Mouse (Mus musculus) midbrain, embryonic 13.5 days (tissue): ENCODE measurements around the gene Chrna3. TPM values are rescaled to one million over a fixed set of nuclear protein-coding genes. Genes with fewer than 3 reads are reported as not detected.

Experiments
- ATAC-seq: fragments of 200-750 bp; cut with Nextera tagmentation; 2 replicates; pipeline ENCODE4 v1.8.0; 2017; ENCODE audit warnings: mild to moderate bottlenecking, moderate TSS enrichment, moderate library complexity
- H3K27ac ChIP-seq: fragments of 300-500 bp; sonication (generic); 2 replicates; pipeline ENCODE4 v1.5.1; 2015; ENCODE audit warnings: inconsistent platforms, mild to moderate bottlenecking, moderate library complexity
- H3K27me3 ChIP-seq: fragments of 300-500 bp; sonication (generic); 2 replicates; pipeline ENCODE4 v1.6.1; 2015; ENCODE audit warnings: mild to moderate bottlenecking, inconsistent platforms
- H3K36me3 ChIP-seq: fragments of 300-500 bp; sonication (generic); 2 replicates; pipeline ENCODE4 v1.6.1; 2015; ENCODE audit warnings: mild to moderate bottlenecking, inconsistent platforms
- H3K4me1 ChIP-seq: fragments of 300-500 bp; sonication (generic); replicated peaks from 2 replicates; pipeline ENCODE4 v1.6.1; 2015; ENCODE audit warnings: inconsistent platforms
- H3K4me2 ChIP-seq: fragments of 300-500 bp; sonication (generic); replicated peaks from 2 replicates; pipeline ENCODE4 v1.6.1; 2015; ENCODE audit warnings: moderate library complexity, mild to moderate bottlenecking, inconsistent platforms
- H3K4me3 ChIP-seq: fragments of 300-500 bp; sonication (generic); replicated peaks from 2 replicates; pipeline ENCODE4 v1.5.1; 2015; ENCODE audit warnings: mild to moderate bottlenecking, inconsistent platforms
- H3K9ac ChIP-seq: fragments of 300-500 bp; sonication (generic); replicated peaks from 2 replicates; pipeline ENCODE4 v1.6.1; 2015; ENCODE audit warnings: mild to moderate bottlenecking, inconsistent platforms
- H3K9me3 ChIP-seq: fragments of 300-500 bp; sonication (generic); 2 replicates; pipeline ENCODE4 v1.6.1; 2016; ENCODE audit warnings: mild to moderate bottlenecking, inconsistent platforms
- WGBS: fragments of 180-500 bp; shearing (Covaris S2); methylation state at CpG from one replicate; pipeline ENCODE4 v1.1.7; 2015; 5-methylcytosine and 5-hydroxymethylcytosine counted together
- polyA plus RNA-seq: library from polyadenylated mRNA; unstranded; fragments of >200 nt; fragmentation: Nextera tagmentation; extraction: Ambion mirVana; gene quantifications from 2 replicates; pipeline ENCODE4 v1.2.1, GENCODE M21; 2015

Gene Chrna3
- polyA plus RNA-seq, 1 experiment from 2014 or later = 11.5 TPM

- H3K4me2 ChIP-seq = no peak overlapping the region
- no peaks in the 10 kb centered on the region for H3K9me3 ChIP-seq
- H3K27ac ChIP-seq = no peak overlapping the region
- no peaks in the 10 kb centered on the region for H3K36me3 ChIP-seq
- 0 out of 2 replicates have a peak, but pooled peaks cover 3% of the 10 kb centered on the region for H3K27me3 ChIP-seq
- WGBS = 83% methylated on average over 8 of the region's 8 CpGs
- H3K4me1 ChIP-seq = peaks cover 10% of the 10 kb centered on the region; the same call in 1 of the 2 replicates
- H3K9ac ChIP-seq = no peak overlapping the region
- no peak for ATAC-seq
- H3K4me3 ChIP-seq = no peak overlapping the region
Measured at GRCm38 (mm10) chr9:55038948-55039347, 12.6 kb upstream of the Chrna3 start.

DNA sequence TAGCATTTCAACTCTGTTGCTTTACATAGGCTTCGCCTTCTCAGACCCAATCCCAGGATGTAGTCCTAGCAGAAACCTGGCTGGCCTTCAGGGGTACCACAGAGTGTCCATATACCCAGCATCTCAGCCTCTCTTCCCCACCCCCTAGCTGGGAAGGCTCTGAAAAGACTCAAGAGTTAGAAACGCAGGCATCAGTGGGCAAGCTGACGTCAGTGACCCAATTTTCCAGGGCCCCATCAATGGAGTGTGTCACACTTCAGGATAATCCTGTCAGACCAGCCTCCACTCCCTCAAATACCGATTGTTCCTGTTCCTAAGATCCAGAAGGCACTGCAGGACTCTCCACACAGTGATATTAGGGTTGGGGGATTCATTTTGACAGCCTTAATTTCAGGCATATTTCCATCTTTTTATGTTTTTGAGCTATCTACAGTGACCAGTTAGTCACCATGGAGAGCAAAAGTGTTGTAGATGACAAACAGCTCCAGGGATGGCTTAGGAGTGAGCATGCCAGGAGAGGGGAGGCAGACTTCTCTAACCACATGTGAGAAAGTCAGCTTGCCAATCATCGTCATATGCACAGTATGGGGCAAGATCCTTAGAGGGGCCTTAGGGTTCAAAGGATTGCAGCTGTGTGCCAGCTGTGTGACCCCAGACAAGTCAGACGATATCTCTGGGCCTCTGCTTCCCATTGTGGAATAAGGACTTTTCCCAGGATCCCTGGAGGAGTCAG lies 5.2 kb upstream of the Chrna3 start:
- Histone ChIP-seq H3K9ac (no peak overlapping the region), H3K36me3 (no peaks in the 10 kb centered on the region), H3K4me2 (no peak overlapping the region), H3K4me3 (no peak overlapping the region), H3K27me3 (peaks cover 16% of the 10 kb centered on the region), H3K4me1 (peaks cover 20% of the 10 kb centered on the region), H3K27ac (no peak overlapping the region; the same call in 1 of the 2 replicates), H3K9me3 (no peaks in the 10 kb centered on the region)
- ATAC-seq = peak; percentile 89
- 32% methylated on average over 6 of the region's 6 CpGs for WGBS

DNA sequence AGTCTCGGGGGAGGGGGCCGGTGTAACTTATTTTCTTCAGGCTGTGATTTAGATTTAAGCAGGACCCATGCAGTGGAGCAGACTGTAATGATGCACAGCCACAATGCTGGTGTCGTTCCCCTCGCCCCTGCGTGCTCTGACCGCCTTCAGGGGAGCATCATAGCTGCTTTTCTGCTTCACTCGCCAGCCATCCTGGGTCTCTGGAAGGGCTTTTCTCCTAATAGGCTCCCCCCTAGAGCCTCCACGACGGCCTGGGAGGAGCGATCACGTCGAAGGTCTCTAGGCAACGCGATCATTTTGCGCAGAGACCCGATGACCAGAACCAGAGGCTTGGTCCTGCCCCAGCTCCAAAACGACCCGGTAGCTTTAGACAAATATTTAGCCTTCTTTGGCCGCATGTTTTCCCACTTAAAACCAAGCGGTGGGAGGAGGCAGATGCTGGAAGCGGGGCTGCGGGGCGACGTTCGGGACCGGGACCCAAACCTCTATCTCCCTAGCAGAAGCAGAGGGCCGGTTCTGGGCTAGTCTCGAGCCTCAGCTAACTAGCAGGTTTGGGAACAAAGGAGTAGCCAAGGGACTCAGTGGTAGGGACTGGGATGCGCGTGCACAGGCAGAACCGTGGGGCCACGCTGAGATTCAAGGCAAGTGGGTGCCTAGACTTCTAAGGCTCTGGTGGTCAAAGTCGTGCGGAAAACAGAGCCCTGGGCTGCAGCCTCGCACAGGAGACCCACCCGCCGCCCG lies 658 bp downstream of the Chrna3 start:
- 8% methylated on average over 38 of the region's 38 CpGs for WGBS
- H3K27me3 ChIP-seq = peaks cover 45% of the 10 kb centered on the region
- H3K36me3 ChIP-seq = peaks cover 5% of the 10 kb centered on the region; the same call in 1 of the 2 replicates
- peak; percentile 51; the same call in 1 of the 2 replicates for ATAC-seq
- H3K27ac ChIP-seq = peak overlapping the region; percentile 35
- H3K4me3 ChIP-seq = peak overlapping the region; percentile 56
- no peaks in the 10 kb centered on the region for H3K9me3 ChIP-seq
- H3K4me1 ChIP-seq = peaks cover 26% of the 10 kb centered on the region
- H3K9ac ChIP-seq = peak overlapping the region; percentile 73
- peak overlapping the region; percentile 78 for H3K4me2 ChIP-seq

DNA sequence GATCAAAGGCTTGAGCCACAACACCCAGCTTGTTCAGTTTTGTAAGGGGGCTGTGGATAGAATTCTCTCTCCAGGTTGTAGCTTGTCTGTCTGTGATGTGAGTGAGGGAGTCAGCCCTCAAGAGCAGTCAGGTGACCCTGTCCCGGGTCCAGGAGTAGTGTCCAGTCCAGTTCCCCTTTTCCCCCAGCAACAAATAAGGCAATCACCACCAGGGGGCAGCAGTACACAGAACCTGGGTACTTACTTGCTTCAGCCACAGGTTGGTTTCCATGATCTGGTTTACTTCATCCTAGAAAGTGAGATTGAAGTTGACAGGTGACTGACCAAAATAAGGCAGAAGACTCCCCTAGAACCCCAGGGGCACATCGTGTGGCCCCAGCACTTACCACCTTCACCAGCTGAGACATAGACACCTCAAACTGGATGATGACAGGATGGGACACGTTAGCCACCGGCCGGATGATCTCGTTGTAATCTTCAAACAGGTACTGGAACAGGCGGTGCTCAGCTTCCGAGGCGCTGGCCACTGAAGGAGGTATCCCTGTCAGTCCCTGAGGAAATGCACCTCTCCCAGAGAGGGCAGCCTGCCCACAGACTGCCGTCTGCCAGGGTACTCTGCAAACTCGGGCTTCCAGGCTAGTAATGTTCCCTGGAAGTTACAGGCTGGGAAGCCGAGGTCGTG lies 2.3 kb downstream of the Chrna3 start:
- peaks cover 5% of the 10 kb centered on the region; the same call in 1 of the 2 replicates for H3K36me3 ChIP-seq
- no peak for ATAC-seq

GRCm38 (mm10) chr9:55023326-55023725 lies 3.0 kb downstream of the Chrna3 start:
- H3K9ac ChIP-seq = no peak overlapping the region
- H3K27ac ChIP-seq = no peak overlapping the region
- peaks cover 5% of the 10 kb centered on the region; the same call in 1 of the 2 replicates for H3K36me3 ChIP-seq
- no peaks in the 10 kb centered on the region for H3K9me3 ChIP-seq
- no peak for ATAC-seq
- no peak overlapping the region for H3K4me3 ChIP-seq
- H3K4me2 ChIP-seq = no peak overlapping the region
- peaks cover 24% of the 10 kb centered on the region for H3K4me1 ChIP-seq
- WGBS = 82% methylated on average over 5 of the region's 5 CpGs
- H3K27me3 ChIP-seq = peaks cover 42% of the 10 kb centered on the region

More for the DNA sequence above, 2.3 kb downstream of the Chrna3 start:
- Histone ChIP-seq H3K4me2 (no peak overlapping the region), H3K4me3 (no peak overlapping the region), H3K27me3 (peaks cover 42% of the 10 kb centered on the region), H3K4me1 (peaks cover 24% of the 10 kb centered on the region), H3K9ac (no peak overlapping the region), H3K9me3 (no peaks in the 10 kb centered on the region), H3K27ac (no peak overlapping the region)
- WGBS = 44% methylated on average over 13 of the region's 13 CpGs

DNA sequence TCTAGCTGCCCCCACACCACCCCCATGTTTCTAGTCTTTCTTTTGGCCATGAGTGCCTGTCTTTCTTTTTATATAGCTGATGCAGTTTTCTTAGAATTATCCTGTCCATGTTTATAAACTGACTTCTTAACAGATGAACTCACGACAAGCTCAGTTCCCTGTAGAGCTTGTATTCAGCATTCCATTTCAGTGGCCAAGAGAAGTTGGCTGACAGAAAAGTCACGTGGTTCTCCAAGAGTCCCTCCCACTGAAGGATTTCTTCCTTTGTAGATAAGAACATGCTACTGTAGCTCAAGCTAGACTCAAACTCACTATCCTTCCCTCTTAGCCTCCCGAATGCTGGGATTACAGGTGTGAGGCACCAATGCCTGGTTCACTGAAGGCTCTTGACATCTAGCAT lies 9.4 kb downstream of the Chrna3 start:
- H3K4me2 ChIP-seq = no peak overlapping the region
- H3K4me3 ChIP-seq = no peak overlapping the region
- 83% methylated on average over 3 of the region's 3 CpGs for WGBS
- H3K27me3 ChIP-seq = no peaks in the 10 kb centered on the region
- no peak for ATAC-seq
- H3K9me3 ChIP-seq = no peaks in the 10 kb centered on the region
- no peaks in the 10 kb centered on the region for H3K4me1 ChIP-seq
- H3K27ac ChIP-seq = no peak overlapping the region
- no peak overlapping the region for H3K9ac ChIP-seq
- H3K36me3 ChIP-seq = peaks cover 22% of the 10 kb centered on the region

DNA sequence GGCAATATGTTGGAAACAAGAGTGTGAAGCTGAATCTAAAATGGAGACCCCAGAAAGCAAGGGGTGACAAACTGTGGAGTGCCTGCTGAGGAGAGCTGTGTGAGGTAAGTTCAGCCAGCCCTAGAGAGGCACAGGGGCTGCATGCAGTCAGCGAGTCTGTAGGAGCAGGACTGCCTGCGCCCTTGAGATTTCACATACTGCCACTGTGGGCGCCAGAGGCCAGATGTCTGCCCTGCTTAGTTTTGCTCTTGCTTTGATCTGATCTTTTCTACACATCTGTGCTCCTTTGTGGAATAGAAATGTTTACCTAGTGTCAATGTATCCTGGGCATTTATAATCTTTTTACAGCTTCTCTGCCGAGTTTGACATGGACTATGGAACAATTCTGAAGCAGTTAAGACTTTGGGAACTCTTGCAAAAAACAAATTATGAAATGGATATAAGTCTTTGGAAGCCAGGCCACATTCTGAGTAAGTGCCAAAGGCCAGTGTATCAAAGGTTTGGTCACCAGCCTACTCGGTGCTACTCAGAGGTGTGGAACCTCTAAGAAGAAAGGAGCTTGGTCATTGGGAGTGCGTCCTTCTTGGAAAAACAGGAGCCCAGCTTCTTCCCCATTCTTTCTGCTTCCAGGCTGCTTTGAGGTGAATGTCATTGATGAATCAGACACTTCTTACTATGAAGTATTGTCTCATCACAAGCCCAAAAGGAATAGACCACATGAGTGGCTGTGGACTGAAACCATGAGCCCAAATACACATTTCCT lies 15.6 kb downstream of the Chrna3 start:
- 57% methylated on average over 6 of the region's 6 CpGs for WGBS
- Histone ChIP-seq H3K27ac (no peak overlapping the region), H3K9me3 (no peaks in the 10 kb centered on the region), H3K4me1 (no peaks in the 10 kb centered on the region), H3K9ac (no peak overlapping the region), H3K4me3 (no peak overlapping the region), H3K4me2 (no peak overlapping the region), H3K27me3 (no peaks in the 10 kb centered on the region), H3K36me3 (peaks cover 12% of the 10 kb centered on the region)
- ATAC-seq = no peak

DNA sequence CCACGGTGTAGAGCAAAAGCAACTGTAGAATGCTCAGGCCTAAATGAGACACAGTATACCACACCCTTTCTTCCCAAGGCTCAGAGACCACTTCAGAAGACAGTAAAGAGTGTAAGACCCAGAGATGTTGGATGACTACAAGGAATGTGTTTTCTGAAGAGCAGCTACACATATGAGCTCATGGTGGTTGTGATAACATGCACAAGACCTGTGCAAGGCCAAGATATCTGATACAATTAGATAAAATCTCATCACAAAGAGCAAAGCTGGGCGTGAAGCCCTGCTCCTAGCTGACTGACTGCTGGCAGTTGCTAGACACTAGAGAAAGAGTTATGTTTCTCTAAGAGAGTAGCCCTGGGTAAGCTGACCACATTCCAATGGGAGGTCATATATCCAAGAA lies 16.7 kb downstream of the Chrna3 start:
- Histone ChIP-seq H3K27ac (no peak overlapping the region), H3K4me2 (no peak overlapping the region), H3K9me3 (no peaks in the 10 kb centered on the region), H3K4me1 (no peaks in the 10 kb centered on the region), H3K36me3 (peaks cover 3% of the 10 kb centered on the region), H3K9ac (no peak overlapping the region), H3K27me3 (no peaks in the 10 kb centered on the region), H3K4me3 (no peak overlapping the region)
- 91% methylated on average over 2 of the region's 2 CpGs for WGBS
- no peak for ATAC-seq

- no peak overlapping the region for H3K4me2 ChIP-seq
- H3K9ac ChIP-seq = no peak overlapping the region
- no peaks in the 10 kb centered on the region for H3K9me3 ChIP-seq
- H3K27ac ChIP-seq = no peak overlapping the region
- ATAC-seq = no peak
- WGBS = 70% methylated on average over 4 of the region's 4 CpGs
- H3K4me3 ChIP-seq = no peak overlapping the region
- no peaks in the 10 kb centered on the region for H3K27me3 ChIP-seq
- no peaks in the 10 kb centered on the region for H3K36me3 ChIP-seq
- no peaks in the 10 kb centered on the region for H3K4me1 ChIP-seq
Measured at GRCm38 (mm10) chr9:55003609-55004008, 22.8 kb downstream of the Chrna3 start.

DNA sequence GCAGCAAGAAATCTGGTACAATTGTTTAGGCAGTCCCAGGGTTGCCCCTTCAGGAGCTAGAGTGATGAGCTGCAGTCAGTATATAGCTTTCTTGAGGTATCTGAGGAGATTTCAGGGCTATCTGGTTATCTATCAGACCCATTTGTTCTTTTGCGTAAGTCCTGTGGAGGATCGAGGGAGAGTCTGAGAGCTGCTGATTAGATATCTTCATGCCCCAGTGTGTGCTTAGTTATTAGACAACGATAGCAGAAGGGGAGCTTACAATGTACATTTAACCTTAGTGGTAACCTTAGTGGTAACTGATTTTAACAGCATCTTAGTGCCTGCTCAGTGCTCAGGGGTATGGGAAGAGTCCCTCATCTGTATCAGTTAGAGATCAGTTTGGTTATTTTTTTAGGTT lies 30.7 kb downstream of the Chrna3 start:
- 90% methylated on average over 3 of the region's 3 CpGs for WGBS
- H3K4me3 ChIP-seq = no peak overlapping the region
- no peak for ATAC-seq
- no peaks in the 10 kb centered on the region for H3K27me3 ChIP-seq
- no peak overlapping the region for H3K9ac ChIP-seq
- no peak overlapping the region for H3K27ac ChIP-seq
- no peaks in the 10 kb centered on the region for H3K9me3 ChIP-seq
- no peaks in the 10 kb centered on the region for H3K4me1 ChIP-seq
- H3K4me2 ChIP-seq = no peak overlapping the region
- H3K36me3 ChIP-seq = no peaks in the 10 kb centered on the region

GRCm38 (mm10) chr9:54994381-54994780 lies 32.0 kb downstream of the Chrna3 start:
- Histone ChIP-seq H3K9ac (no peak overlapping the region), H3K27me3 (0 out of 2 replicates have a peak, but pooled peaks cover 3% of the 10 kb centered on the region), H3K27ac (no peak overlapping the region), H3K36me3 (no peaks in the 10 kb centered on the region), H3K4me1 (no peaks in the 10 kb centered on the region), H3K9me3 (no peaks in the 10 kb centered on the region), H3K4me3 (no peak overlapping the region), H3K4me2 (no peak overlapping the region)
- ATAC-seq = no peak
- 35% methylated on average over 3 of the region's 3 CpGs for whole genome bisulfite sequencing
